Mouse (Mus musculus) small intestine, adult 2 months (tissue): ENCODE data around the gene Trim60.

ENCODE experiments used
- CTCF ChIP-seq: fragments of 200-500 bp; IDR thresholded peaks from 2 replicates; pipeline ENCODE4 v1.5.1; 2012; ENCODE audit warnings: low read depth, mild to moderate bottlenecking, control low read depth, inconsistent platforms, low read length, moderate library complexity, mixed read lengths; ENCODE audit not compliant: insufficient replicate concordance, insufficient read length; ENCODE audit errors: extremely low read depth
- POLR2A ChIP-seq: fragments of 200-500 bp; IDR thresholded peaks from 2 replicates; pipeline ENCODE4 v1.6.1; 2012; ENCODE audit warnings: low read depth, mild to moderate bottlenecking, control low read depth, inconsistent platforms, low read length, moderate library complexity

GRCm38 (mm10) chr8:65018423-65018822 lies at the start of gene Trim60, which contains the start of gene Trim61:
- TF ChIP-seq POLR2A (no peak), CTCF (no peak)
